Mouse (Mus musculus) forebrain, postnatal 0 days (tissue): ENCODE measurements around the gene Nt5m. TPM values are rescaled to one million over a fixed set of nuclear protein-coding genes. Genes with fewer than 3 reads are reported as not detected.
A peak's percentile ranks its signal among the peaks of the same experiment; 100 is the strongest.

Source experiments
- ATAC-seq: fragments of 200-750 bp; cut with Nextera tagmentation; 2 replicates; pipeline ENCODE4 v1.8.0; 2017; ENCODE audit warnings: mild to moderate bottlenecking, moderate library complexity
- DNase-seq: peaks from one replicate; pipeline ENCODE4 v3.0.0-alpha.2; 2015
- H3K27ac ChIP-seq: fragments of 300-500 bp; sonication (generic); 2 replicates; pipeline ENCODE4 v1.5.1; 2014; ENCODE audit warnings: low read depth, mild to moderate bottlenecking, antibody characterized with exemption, low read length, moderate library complexity, mixed read lengths
- H3K27me3 ChIP-seq: fragments of 300-500 bp; sonication (generic); 2 replicates; pipeline ENCODE4 v1.6.1; 2014; ENCODE audit warnings: mild to moderate bottlenecking, low read length, mixed read lengths; ENCODE audit not compliant: insufficient read depth
- H3K36me3 ChIP-seq: fragments of 300-500 bp; sonication (generic); 2 replicates; pipeline ENCODE4 v1.6.1; 2014; ENCODE audit warnings: mild to moderate bottlenecking, moderate library complexity; ENCODE audit not compliant: insufficient read depth
- H3K4me1 ChIP-seq: fragments of 300-500 bp; sonication (generic); 2 replicates; pipeline ENCODE4 v1.6.1; 2014; ENCODE audit warnings: antibody characterized with exemption; ENCODE audit not compliant: insufficient read depth
- H3K4me2 ChIP-seq: fragments of 300-500 bp; sonication (generic); 2 replicates; pipeline ENCODE4 v1.6.1; 2014; ENCODE audit warnings: low read depth, mild to moderate bottlenecking, moderate library complexity
- H3K4me3 ChIP-seq: fragments of 300-500 bp; sonication (generic); 2 replicates; pipeline ENCODE4 v1.5.1; 2014; ENCODE audit warnings: low read depth, low read length, mixed read lengths
- H3K9ac ChIP-seq: fragments of 300-500 bp; sonication (generic); 2 replicates; pipeline ENCODE4 v1.6.1; 2014; ENCODE audit warnings: mild to moderate bottlenecking
- H3K9me3 ChIP-seq: fragments of 300-500 bp; sonication (generic); 2 replicates; pipeline ENCODE4 v1.6.1; 2016; ENCODE audit warnings: low read length
- CTCF ChIP-seq: sonication (generic); IDR thresholded peaks from 2 replicates; pipeline ENCODE4 v1.5.1; 2016; ENCODE audit warnings: antibody characterized with exemption, control low read depth, low read depth
- WGBS: fragments of 180-500 bp; shearing (Covaris S2); extraction: QIAGEN DNeasy Blood & Tissue Kit; methylation state at CpG from one replicate; pipeline ENCODE4 v1.1.7; 2014; 5-methylcytosine and 5-hydroxymethylcytosine counted together
- polyA plus RNA-seq: library from polyadenylated mRNA; unstranded; fragments of >200 nt; fragmentation: Nextera tagmentation; extraction: Ambion mirVana; gene quantifications from 2 replicates; pipeline ENCODE4 v1.2.1, GENCODE M21; 2015
- total RNA-seq: library from RNA; depleted of rRNA; stranded (reverse); fragments of >200 nt; gene quantifications from 2 replicates; pipeline ENCODE4 v1.2.3, GENCODE M21; 2014

The Nt5m gene
- total and polyA plus RNA-seq, 2 experiments from 2014 or later = 62.2 to 85.9 TPM

DNA sequence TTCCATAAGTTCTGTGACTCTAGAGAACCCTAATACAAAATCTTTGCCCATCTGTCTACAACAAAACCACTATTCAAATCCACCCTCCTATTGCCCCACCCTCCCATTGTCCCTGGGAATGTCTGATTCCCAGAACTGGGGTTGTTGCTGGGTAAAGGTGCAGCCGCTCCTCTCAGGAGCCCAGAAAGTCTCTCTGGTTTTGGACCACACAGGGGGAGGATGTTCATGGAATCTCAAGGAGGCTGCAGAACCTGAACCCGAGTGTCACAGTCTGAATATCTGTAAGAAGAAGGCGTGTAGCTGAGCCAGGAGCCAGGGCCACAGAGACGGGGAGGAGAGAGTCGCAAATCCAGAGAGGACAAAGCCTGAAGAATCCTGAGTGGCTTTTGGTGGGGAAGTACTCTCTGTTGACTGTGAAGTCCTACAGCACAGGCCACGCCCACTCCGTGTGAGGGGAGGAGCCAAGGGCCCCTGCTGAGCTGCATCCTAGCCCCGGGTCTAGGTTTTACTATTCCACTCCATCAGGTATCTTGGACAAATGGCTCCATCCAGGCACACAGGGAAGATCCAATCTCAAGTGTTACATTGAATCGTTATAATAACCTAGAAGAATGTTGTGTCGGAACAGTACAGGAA lies 54.0 kb downstream of the Nt5m start:
- ATAC-seq (no peak), DNase-seq (no peak)
- 68% methylated on average over 10 of the region's 10 CpGs for WGBS
- Histone ChIP-seq H3K9ac (no peak overlapping the region), H3K4me1 (no peaks in the 10 kb centered on the region), H3K4me2 (no peak overlapping the region), H3K36me3 (no peaks in the 10 kb centered on the region), H3K27ac (no peak overlapping the region), H3K9me3 (no peaks in the 10 kb centered on the region), H3K4me3 (no peak overlapping the region), H3K27me3 (no peaks in the 10 kb centered on the region)
- TF ChIP-seq CTCF = no peak

GRCm38 (mm10) chr11:59894916-59895315 lies 55.7 kb downstream of the Nt5m start:
- WGBS = 80% methylated on average over 6 of the region's 6 CpGs
- no peak overlapping the region for H3K4me2 ChIP-seq
- DNase-seq (no peak), ATAC-seq (no peak)
- H3K27ac ChIP-seq = no peak overlapping the region
- no peaks in the 10 kb centered on the region for H3K4me1 ChIP-seq
- TF ChIP-seq CTCF = no peak
- no peak overlapping the region for H3K4me3 ChIP-seq
- H3K27me3 ChIP-seq = no peaks in the 10 kb centered on the region
- H3K9ac ChIP-seq = no peak overlapping the region
- H3K9me3 ChIP-seq = no peaks in the 10 kb centered on the region
- H3K36me3 ChIP-seq = no peaks in the 10 kb centered on the region

GRCm38 (mm10) chr11:59895316-59895715 lies 56.1 kb downstream of the Nt5m start:
- H3K9me3 ChIP-seq = no peaks in the 10 kb centered on the region
- no peaks in the 10 kb centered on the region for H3K27me3 ChIP-seq
- H3K36me3 ChIP-seq = no peaks in the 10 kb centered on the region
- no peak overlapping the region for H3K9ac ChIP-seq
- no peak overlapping the region for H3K27ac ChIP-seq
- ATAC-seq (no peak), DNase-seq (no peak)
- no peak for TF ChIP-seq CTCF
- H3K4me2 ChIP-seq = no peak overlapping the region
- 80% methylated on average over 8 of the region's 8 CpGs for WGBS
- no peaks in the 10 kb centered on the region for H3K4me1 ChIP-seq
- no peak overlapping the region for H3K4me3 ChIP-seq

DNA sequence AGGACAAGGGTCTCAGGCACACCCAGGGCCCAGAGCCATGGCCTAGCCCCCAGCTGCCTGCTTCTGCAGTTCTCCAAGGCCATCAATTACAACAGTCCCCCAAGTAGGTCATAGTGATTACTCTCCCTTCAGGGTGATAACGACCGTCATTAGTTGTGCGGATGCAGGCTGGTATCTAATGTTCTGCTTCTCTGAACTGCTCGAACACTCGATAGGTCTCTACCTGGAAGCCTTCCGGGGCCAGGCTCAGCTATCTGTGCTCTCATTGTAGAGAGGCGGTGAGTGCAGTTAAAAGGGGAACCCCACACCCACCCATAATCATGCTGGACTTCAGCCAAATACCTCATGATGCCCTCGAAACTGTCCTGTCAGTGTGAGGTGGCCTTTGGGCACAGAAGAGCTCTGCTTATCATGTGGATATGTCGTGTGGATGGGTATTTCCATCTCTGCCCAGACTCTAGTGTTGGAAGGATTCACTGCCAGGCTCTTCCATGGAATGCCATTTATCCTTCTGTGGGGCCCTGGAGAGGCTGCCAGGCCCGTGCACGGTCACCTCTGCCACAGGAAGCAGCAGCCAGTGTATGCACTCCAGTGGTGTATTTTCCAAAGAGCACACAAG lies 58.8 kb downstream of the Nt5m start:
- DNase-seq (no peak), ATAC-seq (no peak)
- no peaks in the 10 kb centered on the region for H3K9me3 ChIP-seq
- H3K27me3 ChIP-seq = no peaks in the 10 kb centered on the region
- no peak for TF ChIP-seq CTCF
- no peaks in the 10 kb centered on the region for H3K4me1 ChIP-seq
- no peak overlapping the region for H3K9ac ChIP-seq
- H3K4me3 ChIP-seq = no peak overlapping the region
- no peak overlapping the region for H3K27ac ChIP-seq
- no peak overlapping the region for H3K4me2 ChIP-seq
- H3K36me3 ChIP-seq = no peaks in the 10 kb centered on the region
- 69% methylated on average over 11 of the region's 11 CpGs for WGBS

GRCm38 (mm10) chr11:59899711-59900685 lies 60.8 kb downstream of the Nt5m start:
- Histone ChIP-seq H3K9ac (no peak overlapping the region), H3K4me2 (no peak overlapping the region), H3K27ac (0 out of 2 replicates have a peak overlapping the region, but pooled peaks have one; percentile 0), H3K4me1 (no peaks in the 10 kb centered on the region), H3K27me3 (no peaks in the 10 kb centered on the region), H3K4me3 (no peak overlapping the region), H3K36me3 (no peaks in the 10 kb centered on the region), H3K9me3 (no peaks in the 10 kb centered on the region)
- TF ChIP-seq CTCF = no peak
- DNase-seq = no peak
- 48% methylated on average over 13 of the region's 13 CpGs for WGBS
- peak; percentile 61 for ATAC-seq

DNA sequence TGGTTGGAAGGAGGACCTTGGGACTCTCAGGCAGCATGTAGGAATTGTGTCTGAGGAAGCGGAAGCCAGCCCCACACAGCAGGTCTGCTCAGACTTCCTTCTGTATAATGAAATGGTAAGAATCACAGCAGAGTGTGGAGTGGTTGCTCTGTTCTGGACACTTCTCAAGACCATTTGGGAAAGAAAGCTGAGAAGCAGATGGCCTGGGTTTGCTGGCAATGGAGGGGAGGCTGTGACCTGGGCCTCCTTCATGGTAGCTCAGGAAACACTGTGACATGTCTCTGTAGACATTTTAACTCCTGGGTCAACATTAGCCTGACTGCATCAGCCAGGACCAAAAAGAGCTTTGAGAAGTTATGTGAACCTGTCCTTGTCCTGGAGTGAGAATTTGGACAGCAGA lies 61.7 kb downstream of the Nt5m start:
- H3K36me3 ChIP-seq = no peaks in the 10 kb centered on the region
- H3K4me1 ChIP-seq = no peaks in the 10 kb centered on the region
- 83% methylated on average over 1 of the region's 1 CpGs for WGBS
- no peak overlapping the region for H3K9ac ChIP-seq
- DNase-seq (no peak), ATAC-seq (no peak)
- no peak for TF ChIP-seq CTCF
- no peak overlapping the region for H3K4me2 ChIP-seq
- H3K9me3 ChIP-seq = no peaks in the 10 kb centered on the region
- no peak overlapping the region for H3K4me3 ChIP-seq
- H3K27me3 ChIP-seq = no peaks in the 10 kb centered on the region
- no peak overlapping the region for H3K27ac ChIP-seq
